Mouse (Mus musculus): ENCODE measurements around the gene Tcp11.
A peak's percentile ranks its signal among the peaks of the same experiment; 100 is the strongest.

The Tcp11 gene

DNA sequence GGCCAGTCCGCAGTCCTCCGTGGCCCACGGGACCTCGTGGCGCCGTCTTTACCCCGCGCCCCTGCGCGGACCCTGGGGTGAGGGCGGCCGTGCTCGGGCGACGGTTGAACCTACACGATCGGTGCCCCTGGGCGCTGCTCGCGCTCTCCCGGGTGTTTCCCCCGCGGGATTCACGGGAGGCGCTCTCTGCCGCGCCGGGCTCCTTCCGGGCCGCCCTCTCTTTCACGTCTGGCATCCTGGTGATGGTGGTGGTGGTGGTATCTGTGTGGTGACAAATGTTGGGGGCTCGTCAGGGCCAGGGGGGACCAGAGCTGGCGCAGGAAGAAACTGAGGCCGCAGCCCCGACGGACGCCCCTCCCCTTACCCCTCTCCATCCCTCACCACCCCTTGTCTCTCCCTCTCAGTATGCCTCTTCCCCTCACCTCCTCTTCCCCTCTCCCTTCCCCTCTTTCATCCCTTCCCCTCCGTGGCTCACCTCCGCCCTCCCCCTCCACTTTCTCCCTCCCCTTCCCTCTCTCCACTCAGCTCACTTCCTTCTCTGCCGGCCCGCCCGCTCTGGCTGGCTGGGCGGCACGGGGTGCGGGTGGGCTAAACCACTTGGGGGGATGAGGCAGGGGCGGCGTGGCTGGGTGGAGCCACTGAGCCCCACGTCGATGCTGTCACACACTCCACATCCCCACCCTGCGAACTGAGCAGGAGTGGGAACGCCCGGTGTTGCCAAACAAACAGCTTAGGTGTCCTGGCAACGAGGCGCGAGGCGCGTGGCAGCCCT is at the start of gene Tcp11:
Gene Tcp11 (minus strand): TSS at position 595 of the 772 bp plus-strand sequence.
- peak; percentile 65 to 66 for DNase-seq (ENCODE audit: low spot score in 2 of 2)

DNA sequence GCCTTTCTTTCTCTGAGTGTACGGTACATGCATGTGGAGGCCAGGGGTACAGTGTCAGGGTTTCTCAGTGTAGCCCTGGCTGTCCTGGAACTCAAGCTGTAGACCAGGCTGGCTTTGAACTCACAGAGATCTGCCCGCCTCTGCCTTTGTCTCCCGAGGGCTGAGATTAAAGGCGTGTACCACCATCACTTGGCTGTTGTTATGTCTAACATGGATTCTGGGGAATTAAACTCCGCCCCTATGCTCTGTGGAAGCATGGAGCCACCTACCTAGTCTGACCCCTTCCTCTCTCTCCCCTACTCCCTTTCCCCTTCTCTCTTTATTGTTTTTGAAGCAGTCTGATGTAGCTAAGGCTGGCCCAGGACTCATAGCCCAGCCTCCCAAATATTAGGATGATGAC is 49.4 kb upstream of the Tcp11 start:
- DNase-seq (ENCODE audit: low spot score in 2 of 2): no peak

GRCm38 (mm10) chr17:28124368-28124767 is 43.9 kb upstream of the Tcp11 start:
- DNase-seq (ENCODE audit: low spot score in 2 of 2): no peak

GRCm38 (mm10) chr17:28123627-28124026 is 43.2 kb upstream of the Tcp11 start:
- no peak for DNase-seq (ENCODE audit: low spot score in 2 of 2)

- DNase-seq (ENCODE audit: low spot score in 2 of 2): no peak
Measured at GRCm38 (mm10) chr17:28122949-28123348, 42.5 kb upstream of the Tcp11 start.

DNA sequence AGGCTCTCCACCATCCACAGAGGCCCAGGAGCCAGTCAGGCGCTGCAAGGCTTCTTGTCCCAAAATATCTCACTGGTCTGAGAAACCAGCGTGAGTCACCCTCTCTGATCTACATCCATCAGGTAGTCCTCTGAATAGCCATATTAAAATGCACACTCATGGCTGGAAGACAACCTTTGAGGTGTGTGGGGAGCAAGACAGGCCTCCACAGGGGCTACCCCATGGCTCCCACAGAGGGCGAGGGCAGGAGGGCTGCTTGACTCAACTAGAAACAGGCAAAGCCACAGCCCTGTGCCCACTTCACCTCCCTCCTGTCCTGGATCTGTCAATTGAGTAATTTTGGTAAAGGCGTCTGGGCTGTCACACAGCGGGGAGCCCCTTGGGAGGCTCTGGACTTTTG is 40.0 kb upstream of the Tcp11 start:
- DNase-seq (ENCODE audit: low spot score in 2 of 2): no peak

GRCm38 (mm10) chr17:28117451-28118209 is 37.2 kb upstream of the Tcp11 start:
- no peak for DNase-seq (ENCODE audit: low spot score in 2 of 2)

DNA sequence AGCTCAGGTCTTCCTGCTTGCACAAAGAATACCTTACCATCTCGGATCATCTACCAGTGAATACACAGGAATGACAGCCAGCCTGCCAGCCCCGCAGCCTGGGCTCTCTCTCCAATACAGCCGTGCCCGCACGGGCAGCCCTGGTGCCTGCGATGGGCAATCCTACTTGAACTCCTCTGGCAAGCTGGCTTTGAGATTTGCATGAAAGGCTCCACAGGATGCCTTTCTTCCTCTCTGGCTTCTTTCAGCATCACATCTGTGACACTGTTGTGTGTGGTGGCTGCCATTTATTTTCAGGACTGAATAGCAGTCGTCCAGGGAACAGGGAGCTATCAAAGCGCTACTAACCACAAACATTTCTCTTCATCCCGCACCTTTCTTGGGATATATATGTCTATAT is 35.9 kb upstream of the Tcp11 start:
- no peak for DNase-seq (ENCODE audit: low spot score in 2 of 2)

GRCm38 (mm10) chr17:28112266-28112665 is 31.8 kb upstream of the Tcp11 start:
- DNase-seq (ENCODE audit: low spot score in 2 of 2): no peak

DNA sequence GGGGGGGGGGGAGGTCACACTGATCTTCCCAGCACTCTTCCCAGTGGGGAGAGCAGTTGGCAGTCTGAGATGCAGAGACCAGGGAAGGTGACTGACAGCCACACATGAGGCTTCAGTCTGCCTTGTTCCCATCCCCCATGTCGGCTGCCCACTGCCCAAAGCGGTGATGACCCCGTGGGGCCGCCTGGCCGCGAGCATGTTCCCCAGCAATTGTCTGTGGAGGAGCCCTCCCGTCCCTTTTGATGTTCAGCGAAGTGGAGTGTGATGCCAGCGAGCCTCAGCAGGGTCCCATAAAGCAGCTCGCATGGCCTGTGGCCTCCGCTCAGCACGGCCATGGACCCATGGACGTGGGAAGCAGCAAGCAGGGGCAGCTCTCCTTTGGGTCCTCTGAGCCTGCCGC is 26.8 kb upstream of the Tcp11 start:
- no peak for DNase-seq (ENCODE audit: low spot score in 2 of 2)

DNA sequence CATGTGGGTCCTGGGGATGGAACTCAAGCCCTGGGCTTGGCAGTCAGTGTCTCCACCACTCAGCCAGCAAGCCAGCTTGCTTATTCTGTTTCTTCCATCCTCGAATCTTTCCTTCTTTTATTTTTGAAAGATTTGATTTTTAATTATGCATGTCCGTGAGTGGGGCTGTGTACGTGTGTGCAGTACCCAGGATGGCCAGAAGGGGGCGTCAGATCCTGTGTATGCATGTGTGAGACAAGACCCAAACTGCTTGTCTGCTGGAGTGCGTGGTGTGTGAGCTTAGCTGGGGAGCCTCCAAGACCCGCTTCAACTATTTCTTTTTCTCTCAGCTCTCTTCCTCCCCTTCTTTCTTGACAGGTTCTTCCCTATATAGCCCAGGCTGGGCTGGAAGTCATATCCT is 25.9 kb upstream of the Tcp11 start:
- DNase-seq (ENCODE audit: low spot score in 2 of 2): no peak

DNA sequence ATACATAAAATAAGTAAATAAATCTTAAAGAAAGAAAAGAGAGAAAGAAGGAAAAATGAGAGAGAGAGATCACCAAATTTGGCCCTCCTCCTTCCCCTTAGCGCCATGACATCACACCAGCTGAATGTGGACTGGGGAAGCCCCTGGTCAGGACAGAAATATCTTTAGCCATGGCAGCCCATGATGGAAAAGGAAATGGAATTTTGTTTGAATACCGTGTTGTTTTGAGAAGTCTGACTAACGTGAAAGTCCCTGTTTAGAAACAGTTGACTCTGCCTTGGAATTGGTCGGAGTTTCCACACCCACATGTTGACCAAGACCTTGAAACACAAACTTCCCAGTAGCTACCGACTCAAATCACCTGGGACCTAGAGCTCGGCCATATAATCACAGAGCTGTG is 24.0 kb upstream of the Tcp11 start:
- no peak for DNase-seq (ENCODE audit: low spot score in 2 of 2)

DNA sequence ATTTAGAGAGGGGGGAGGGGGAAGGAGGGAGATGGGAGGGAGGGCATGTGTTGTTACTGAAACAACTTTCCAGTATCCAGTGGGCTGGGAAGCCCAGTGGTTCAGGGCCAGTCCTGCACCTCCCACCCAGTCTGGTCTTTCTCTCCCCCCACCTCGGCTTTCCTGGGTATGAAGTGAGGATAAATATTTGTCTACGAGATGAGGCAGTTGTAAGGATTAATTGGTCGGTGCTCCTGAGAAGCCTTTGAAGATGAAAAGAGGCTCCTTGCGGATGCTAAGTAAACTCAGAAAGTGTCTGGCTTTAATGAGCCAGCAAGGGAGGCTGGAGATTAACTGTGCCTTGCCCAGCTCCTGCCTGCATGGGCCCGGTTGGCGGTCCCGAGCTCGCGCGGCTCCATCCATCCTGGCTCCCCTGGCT is 21.5 kb upstream of the Tcp11 start:
- no peak for DNase-seq (ENCODE audit: low spot score in 2 of 2)

- no peak for DNase-seq (ENCODE audit: low spot score in 2 of 2)
Measured at GRCm38 (mm10) chr17:28101284-28101887, 20.9 kb upstream of the Tcp11 start.

- DNase-seq (ENCODE audit: low spot score in 2 of 2): no peak
Measured at GRCm38 (mm10) chr17:28100669-28101068, 20.2 kb upstream of the Tcp11 start.

- no peak for DNase-seq (ENCODE audit: low spot score in 2 of 2)
Measured at GRCm38 (mm10) chr17:28099086-28099485, 18.6 kb upstream of the Tcp11 start.

DNA sequence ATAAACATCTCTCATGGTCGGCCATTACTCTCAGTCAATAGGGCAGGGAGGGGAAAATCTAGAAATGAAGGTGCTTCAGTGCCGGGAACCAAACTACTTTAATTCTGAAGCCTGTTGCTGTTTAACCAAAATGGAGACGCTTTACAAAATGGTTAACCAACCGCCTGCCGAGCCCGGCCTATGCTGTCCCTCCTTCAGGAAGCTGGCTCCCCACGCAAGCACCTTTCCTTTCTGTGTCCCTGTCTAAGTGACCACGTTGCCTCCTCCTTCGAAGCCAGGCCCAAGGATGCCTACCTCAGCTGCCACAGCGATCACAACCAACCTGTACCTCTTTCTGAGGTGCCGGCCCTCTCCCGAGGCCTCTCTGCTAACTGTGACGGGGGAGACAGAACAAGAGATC is 16.9 kb upstream of the Tcp11 start:
- no peak for DNase-seq (ENCODE audit: low spot score in 2 of 2)

GRCm38 (mm10) chr17:28096418-28096817 is 16.0 kb upstream of the Tcp11 start:
- no peak for DNase-seq (ENCODE audit: low spot score in 2 of 2)

GRCm38 (mm10) chr17:28093837-28094236 is 13.4 kb upstream of the Tcp11 start:
- DNase-seq (ENCODE audit: low spot score in 2 of 2): no peak

DNA sequence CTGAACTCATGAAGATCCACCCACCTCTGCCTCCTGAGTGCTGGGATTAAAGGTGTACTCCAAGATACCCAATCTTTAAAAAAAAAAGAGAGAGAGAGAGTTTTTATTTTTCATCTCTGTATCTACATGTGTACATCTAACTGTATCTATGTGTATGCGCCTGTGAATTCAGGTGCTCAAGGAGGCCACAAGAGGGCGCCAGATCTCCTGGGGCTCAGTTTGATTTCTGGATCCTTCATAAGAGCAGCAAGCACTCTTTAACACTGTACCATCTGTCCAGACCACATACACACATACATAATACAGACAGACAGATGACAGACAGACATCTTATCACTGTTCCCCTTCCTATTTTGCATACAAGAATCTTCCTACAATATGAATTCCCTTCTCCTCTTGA is 11.9 kb upstream of the Tcp11 start:
- no peak for DNase-seq (ENCODE audit: low spot score in 2 of 2)

- DNase-seq (ENCODE audit: low spot score in 2 of 2): no peak
Measured at GRCm38 (mm10) chr17:28088718-28089117, 8.3 kb upstream of the Tcp11 start.

- no peak for DNase-seq (ENCODE audit: low spot score in 2 of 2)
Measured at GRCm38 (mm10) chr17:28087430-28087829, 7.0 kb upstream of the Tcp11 start.

DNA sequence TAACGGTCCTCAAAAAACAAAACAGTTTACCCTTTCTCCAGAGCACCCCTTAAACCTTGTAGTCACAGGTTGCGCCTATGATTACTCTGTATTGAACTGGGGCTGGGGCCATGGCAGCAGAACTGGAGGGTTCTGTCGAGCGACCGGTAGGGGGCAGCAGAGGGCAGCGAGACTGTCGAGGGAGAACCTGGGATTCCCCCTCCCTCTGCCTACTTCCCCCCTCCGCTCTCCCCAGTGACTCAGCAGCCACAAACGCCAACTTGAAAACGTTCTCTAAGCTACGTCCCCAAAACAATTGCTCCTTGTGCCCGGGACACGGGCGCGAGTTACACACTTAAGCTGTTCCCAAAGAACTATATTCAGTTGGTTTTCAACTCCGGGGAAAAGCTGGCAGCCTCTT is 4.5 kb upstream of the Tcp11 start:
- DNase-seq (ENCODE audit: low spot score in 2 of 2): peak; percentile 60 to 85

Measured in frontal cortex, postnatal 10 days (tissue).